8 mouse cellular contexts compared by ENCODE assay signal in genomic region chr4:141213770-141214336, GRCm38 (mm10). TPM values are rescaled to one million over a fixed set of nuclear protein-coding genes. Genes with fewer than 3 reads are reported as not detected.
DNase-seq lines count a peak whose midpoint lies in the region; ATAC-seq lines count a peak whose summit lies in the region.

TSS of gene Rsg1 (plus strand) at chr4:141213956.

- H3K27ac ChIP-seq in intestine, embryonic 14.5 days (ENCODE audit: low read depth), result 0 out of 2 replicates have a peak within 1 kb of the TSS, but pooled peaks have one; percentile 39

- peaks cover 9% of the 10 kb centered on the region for H3K4me1 ChIP-seq in intestine, embryonic 14.5 days (replicated peaks; ENCODE audit: control insufficient read depth, insufficient read depth, low read length)

- intact Hi-C loops in gastrocnemius, postnatal 14 days (cut with DNase I; ENCODE audit: low total_unique reads), result loop anchor here (10.0 kb wide), 1 partner anchor 69 kb away; the partner anchor contains the start of gene Fbxo42
- intact Hi-C loops in left cerebral cortex, postnatal 14 days (cut with DNase I), result no loop called here

- H3K9me3 ChIP-seq in intestine, embryonic 14.5 days (ENCODE audit: control insufficient read depth, low read length), result no peaks in the 10 kb centered on the region

- peak within 1 kb of the TSS; percentile 41 for H3K9ac ChIP-seq in intestine, embryonic 14.5 days (ENCODE audit: low read length)

- no peaks in the 10 kb centered on the region for H3K36me3 ChIP-seq in intestine, embryonic 14.5 days (ENCODE audit: control insufficient read depth, insufficient read depth, low read length)

- WGBS in intestine, embryonic 14.5 days, result under 1% methylated on average over 24 of the region's 24 CpGs

- peak; percentile 81 for ATAC-seq in intestine, embryonic 14.5 days (replicated peaks; ENCODE audit: low FRiP score, low TSS enrichment, low read depth)

- H3K4me3 ChIP-seq in intestine, embryonic 14.5 days (ENCODE audit: low read depth, low read length), result peak within 1 kb of the TSS; percentile 49

- peak; percentile 83 for DNase-seq in adipocyte (ENCODE audit: low spot score)
- DNase-seq in embryo, embryonic 10 days (ENCODE audit: low spot score), result peak; percentile 99
- DNase-seq in gastrocnemius, postnatal 14 days, result peak; percentile 93
- DNase-seq in intestine, embryonic 14.5 days (ENCODE audit: low spot score), result peak; percentile 99
- DNase-seq in left cerebral cortex, postnatal 14 days (ENCODE audit: low spot score in 2 of 2), result peak; percentile 94 to 96
- DNase-seq in mesoderm, embryonic 11.5 days (ENCODE audit: low read depth, low spot score), result peak; percentile 97
- peak; percentile 89 to 93 for DNase-seq in right cerebral cortex, postnatal 36 days (ENCODE audit: low spot score in 2 of 2)
- peak; percentile 96 for DNase-seq in yolk sac, embryonic 10.5 days (ENCODE audit: low spot score)

- H3K4me2 ChIP-seq in intestine, embryonic 14.5 days (ENCODE audit: low read length), result peak within 1 kb of the TSS; percentile 88

- H3K27me3 ChIP-seq in intestine, embryonic 14.5 days (replicated peaks; ENCODE audit: control insufficient read depth, insufficient read depth, low read length), result no peaks in the 10 kb centered on the region

RNA-seq across cellular contexts. Expression of gene Rsg1, which starts in this region (rescaled TPM):
- total RNA-seq in gastrocnemius, postnatal 14 days (2021), result under 1 TPM; 0.21 to 0.38 TPM
- polyA plus RNA-seq in intestine, embryonic 14.5 days (2014; fragmentation: Nextera tagmentation; extraction: Ambion mirVana), result 4.6 and 4.9 TPM in 2 replicates
- 1 to 10 TPM; 2.6 to 3.7 TPM for total RNA-seq in left cerebral cortex, postnatal 14 days (2021)

Comparison
In these comparisons a context has a peak if more than half of its experiments do, and no peak if none do; other contexts are left out.
1. Peak in every context shown above with its lines: DNase-seq, ATAC-seq, H3K4me3 ChIP-seq and H3K27ac ChIP-seq.
2. Peak in DNase-seq in gastrocnemius, postnatal 14 days; RNA of the gene not detected or under 1 TPM.